ENCODE assay signal across 9 mouse cellular contexts in the genomic region with DNA sequence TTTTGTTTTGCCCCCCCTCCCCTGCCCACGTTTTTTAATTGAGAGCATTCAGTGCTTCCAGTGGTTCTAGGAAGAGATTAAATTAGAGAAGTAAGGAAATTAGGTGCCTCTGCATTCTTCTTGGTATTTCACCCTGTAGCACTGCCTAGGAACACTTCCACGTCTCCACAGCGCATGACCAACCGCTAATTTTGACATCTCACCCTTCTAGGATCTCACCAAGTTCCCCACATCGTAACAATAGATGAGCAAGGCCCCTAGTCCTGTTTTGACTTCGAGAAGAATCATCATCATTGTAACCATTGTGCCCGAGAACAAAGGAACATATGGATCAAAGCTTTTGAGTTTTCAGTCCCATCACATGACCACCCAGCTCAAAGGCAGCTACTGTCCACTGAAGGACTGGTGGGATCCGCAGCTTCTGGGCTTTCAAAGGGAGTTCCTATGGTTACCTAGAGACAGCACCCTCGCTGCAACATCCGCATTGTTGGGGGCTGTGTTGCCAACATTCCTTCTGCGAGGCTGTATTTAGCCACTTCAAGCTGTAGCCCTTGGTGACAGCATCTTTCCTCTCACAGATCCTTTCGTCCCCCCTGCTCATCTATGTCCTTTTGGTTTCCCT. TPM values are rescaled to one million over a fixed set of nuclear protein-coding genes. Genes with fewer than 3 reads are reported as not detected.
A peak's percentile ranks its signal among the peaks of the same experiment; 100 is the strongest.
DNase-seq lines count a peak whose midpoint lies in the region; ATAC-seq and TF ChIP-seq lines count a peak whose summit lies in the region.
"Had no signal": no experiment of that assay in that cellular context is flagged by ENCODE, and none has a peak within 500 bp of the region (broad histone marks: within the 10 kb centered on the region; RNA-seq: fewer than 3 reads in every experiment).

No protein-coding gene starts in this region.

- no peak for TF ChIP-seq CTCF in left cerebral cortex, adult 2 months (IDR thresholded peaks at IDR 0.05)

- no peaks in the 10 kb centered on the region for H3K36me3 ChIP-seq in neural tube, embryonic 15.5 days
- H3K36me3 ChIP-seq in heart, embryonic 12.5 days: no peaks in the 10 kb centered on the region
- H3K36me3 ChIP-seq: embryonic facial prominence, embryonic 15.5 days had no signal

- H3K4me2 ChIP-seq in neural tube, embryonic 15.5 days: peak overlapping the region; percentile 15; the same call in 1 of the 2 replicates
- no peak overlapping the region for H3K4me2 ChIP-seq in heart, embryonic 12.5 days
- H3K4me2 ChIP-seq: embryonic facial prominence, embryonic 15.5 days had no signal

- H3K4me3 ChIP-seq in left cerebral cortex, adult 2 months: no peak overlapping the region
- H3K4me3 ChIP-seq in neural tube, embryonic 15.5 days (replicated peaks): no peak overlapping the region
- no peak overlapping the region for H3K4me3 ChIP-seq in heart, embryonic 12.5 days
- H3K4me3 ChIP-seq: embryonic facial prominence, embryonic 15.5 days had no signal

- peaks cover 3% of the 10 kb centered on the region; the same call in 1 of the 2 replicates for H3K27me3 ChIP-seq in neural tube, embryonic 15.5 days (replicated peaks)
- no peaks in the 10 kb centered on the region for H3K27me3 ChIP-seq in heart, embryonic 12.5 days (replicated peaks)
- H3K27me3 ChIP-seq: embryonic facial prominence, embryonic 15.5 days had no signal

- no peak overlapping the region for H3K9ac ChIP-seq in neural tube, embryonic 15.5 days (replicated peaks)
- H3K9ac ChIP-seq in heart, embryonic 12.5 days: no peak overlapping the region
- H3K9ac ChIP-seq: embryonic facial prominence, embryonic 15.5 days had no signal

- peak; percentile 78 for ATAC-seq in neural tube, embryonic 15.5 days (ENCODE audit: low FRiP score)
- no peak for ATAC-seq in heart, embryonic 12.5 days (ENCODE audit: insufficient number of reproducible peaks, low FRiP score)
- no peak for ATAC-seq in monocyte, adult 5-6 weeks (replicated peaks; ENCODE audit: insufficient number of reproducible peaks, low FRiP score, low TSS enrichment, poor library complexity, severe bottlenecking)

- H3K9me3 ChIP-seq in neural tube, embryonic 15.5 days (replicated peaks): no peaks in the 10 kb centered on the region
- H3K9me3 ChIP-seq in heart, embryonic 12.5 days (replicated peaks): no peaks in the 10 kb centered on the region
- H3K9me3 ChIP-seq: embryonic facial prominence, embryonic 15.5 days had no signal

- peaks cover 6% of the 10 kb centered on the region; the same call in 1 of the 2 replicates for H3K4me1 ChIP-seq in neural tube, embryonic 15.5 days
- H3K4me1 ChIP-seq in heart, embryonic 12.5 days (replicated peaks): 0 out of 2 replicates have a peak, but pooled peaks cover 4% of the 10 kb centered on the region

- intact Hi-C loops in left cerebral cortex, adult 2 months (cut with DNase I): no loop called here
- intact Hi-C loops in gastrocnemius, postnatal 36 days (cut with DNase I): loop anchor here (10.0 kb wide), 1 partner anchor 446 kb away; no protein-coding TSS in a partner anchor

- WGBS in neural tube, embryonic 15.5 days: 11% methylated on average over 12 of the region's 12 CpGs
- 43% methylated on average over 12 of the region's 12 CpGs for WGBS in heart, embryonic 12.5 days

- peak; percentile 67 for DNase-seq in embryo, embryonic 9.5 days (ENCODE audit: extremely low spot score)
- peak; percentile 44 to 70 for DNase-seq in frontal cortex, postnatal 14 days (ENCODE audit: low spot score in 2 of 2)
- DNase-seq in left cerebral cortex, adult 2 months (ENCODE audit: extremely low spot score in 1 of 2, low spot score in 2 of 2): peak; percentile 47 to 55
- no peak for DNase-seq in urinary bladder, postnatal 25 days (ENCODE audit: low spot score)
- no peak for DNase-seq in gastrocnemius, postnatal 36 days

- H3K27ac ChIP-seq in left cerebral cortex, adult 2 months: peak overlapping the region; percentile 76
- peak overlapping the region; percentile 33; the same call in 1 of the 2 replicates for H3K27ac ChIP-seq in neural tube, embryonic 15.5 days (replicated peaks)
- H3K27ac ChIP-seq in heart, embryonic 12.5 days (ENCODE audit: poor library complexity, severe bottlenecking): no peak overlapping the region
- H3K27ac ChIP-seq: embryonic facial prominence, embryonic 15.5 days had no signal

RNA-seq across cellular contexts. Expression of a gene that starts 8.9 kb away (rescaled TPM):
- 1 to 10 TPM; 6.5 to 8.9 TPM for total RNA-seq in left cerebral cortex, adult 2 months (2021)
- polyA plus RNA-seq in neural tube, embryonic 15.5 days (2015; fragmentation: Nextera tagmentation; extraction: Ambion mirVana): 70.8 and 91.9 TPM in 2 replicates
- 1 to 10 TPM; 1.2 TPM for total RNA-seq in gastrocnemius, postnatal 36 days (2021)
- polyA plus RNA-seq in heart, embryonic 12.5 days (2016; fragmentation: Nextera tagmentation; extraction: Ambion mirVana): 5.2 and 5.3 TPM in 2 replicates
- total RNA-seq in monocyte, adult 5-6 weeks (2017): 3.1 to 4.4 TPM (median 3.4 TPM) in 3 replicates

RNA-seq across cellular contexts. Expression of a gene that starts 15.3 kb away (rescaled TPM):
- total RNA-seq in left cerebral cortex, adult 2 months (2021): 10 to 100 TPM; 31.0 to 35.6 TPM
- 7.6 and 8.1 TPM in 2 replicates for polyA plus RNA-seq in neural tube, embryonic 15.5 days (2015; fragmentation: Nextera tagmentation; extraction: Ambion mirVana)
- total RNA-seq in gastrocnemius, postnatal 36 days (2021): 1 to 10 TPM; 7.3 to 7.9 TPM
- 13.8 and 14.1 TPM in 2 replicates for polyA plus RNA-seq in heart, embryonic 12.5 days (2016; fragmentation: Nextera tagmentation; extraction: Ambion mirVana)
- 69.8 to 97.4 TPM (median 81.6 TPM) in 3 replicates for total RNA-seq in monocyte, adult 5-6 weeks (2017)

Comparison
In these comparisons a context has a peak if more than half of its experiments do, and no peak if none do; other contexts are left out.
1. DNase-seq: peak in embryo, embryonic 9.5 days (single experiment), frontal cortex, postnatal 14 days (2 of 2) and left cerebral cortex, adult 2 months (2 of 2); none in urinary bladder, postnatal 25 days (single experiment) and gastrocnemius, postnatal 36 days (0 of 2).